Mouse (Mus musculus) cortical plate, adult 2 months (tissue): ENCODE data around the gene Nxpe5. TPM values are rescaled to one million over a fixed set of nuclear protein-coding genes. Genes with fewer than 3 reads are reported as not detected.

Experiments used
- H3K27ac ChIP-seq: fragments of 200-500 bp; 2 replicates; pipeline ENCODE4 v1.5.1; 2012; ENCODE audit warnings: low read length, control low read depth, inconsistent platforms; ENCODE audit not compliant: insufficient read depth
- H3K4me1 ChIP-seq: fragments of 200-500 bp; 2 replicates; pipeline ENCODE4 v1.6.1; 2011; ENCODE audit warnings: low read length; ENCODE audit not compliant: control insufficient read depth, insufficient read depth
- H3K4me3 ChIP-seq: fragments of 200-500 bp; 2 replicates; pipeline ENCODE4 v1.5.1; 2011; ENCODE audit warnings: mild to moderate bottlenecking, low read length, control low read depth; ENCODE audit not compliant: insufficient read depth
- CTCF ChIP-seq: fragments of 200-500 bp; IDR thresholded peaks from 2 replicates; pipeline ENCODE4 v1.5.1; 2011; ENCODE audit warnings: mild to moderate bottlenecking, control low read depth, low read length; ENCODE audit not compliant: insufficient read depth; ENCODE audit errors: extremely low read depth
- POLR2A ChIP-seq: fragments of 200-500 bp; IDR thresholded peaks from 2 replicates; pipeline ENCODE4 v1.6.1; 2011; ENCODE audit warnings: mild to moderate bottlenecking, low read length, control low read depth; ENCODE audit not compliant: insufficient read depth; ENCODE audit errors: extremely low read depth
- polyA plus RNA-seq: library from polyadenylated mRNA; depleted of rRNA; stranded (reverse); fragments of >200 nt; gene quantifications from 2 replicates; pipeline ENCODE4 v1.2.3, GENCODE M21; 2012; rRNA removed

Gene Nxpe5
- polyA plus RNA-seq, 1 experiment = not detected

DNA sequence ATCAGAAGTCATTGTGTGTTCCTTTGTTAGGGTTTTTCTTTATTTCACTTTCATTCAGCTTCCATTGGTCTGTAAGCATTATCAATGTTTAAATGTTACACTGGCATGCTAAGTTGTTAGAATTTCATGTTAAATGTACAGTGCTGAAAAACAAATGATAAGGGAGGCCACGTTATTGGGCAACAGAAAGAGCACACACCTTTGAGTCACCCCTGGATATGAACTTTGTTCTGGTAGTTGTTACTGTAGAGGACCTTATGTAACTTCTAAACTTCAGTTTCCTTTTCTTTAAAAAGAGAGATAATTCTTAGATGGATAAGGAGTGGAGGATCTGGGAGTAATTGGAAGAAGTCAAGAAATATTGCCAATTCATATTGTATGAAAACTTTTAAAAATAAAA, 65.9 kb downstream of the Nxpe5 start:
- Histone ChIP-seq H3K4me1 (no peaks in the 10 kb centered on the region), H3K4me3 (no peak overlapping the region), H3K27ac (no peak overlapping the region)
- TF ChIP-seq POLR2A = no peak
- TF ChIP-seq CTCF = no peak

DNA sequence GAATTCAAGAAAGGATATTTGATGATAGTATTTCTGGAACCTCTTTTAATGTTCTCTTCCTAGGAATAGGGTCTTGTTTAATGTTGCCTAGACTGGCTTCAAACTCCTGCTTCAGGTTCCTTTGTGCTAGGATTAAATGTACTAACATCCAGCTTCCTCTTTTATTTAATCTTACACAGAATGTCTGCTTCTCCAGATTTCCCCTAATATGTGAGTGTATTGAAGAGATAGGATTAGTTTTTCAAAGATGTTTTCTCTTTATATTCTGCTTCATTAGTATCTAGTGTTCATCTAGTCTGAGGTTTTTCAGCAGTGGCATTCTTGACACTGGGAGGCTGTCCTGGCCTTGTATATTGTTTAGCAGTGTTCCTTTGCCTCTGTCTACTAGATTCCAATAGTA, 68.5 kb downstream of the Nxpe5 start:
- H3K4me3 ChIP-seq = no peak overlapping the region
- H3K4me1 ChIP-seq = no peaks in the 10 kb centered on the region
- TF ChIP-seq CTCF = no peak
- TF ChIP-seq POLR2A = no peak
- no peak overlapping the region for H3K27ac ChIP-seq

DNA sequence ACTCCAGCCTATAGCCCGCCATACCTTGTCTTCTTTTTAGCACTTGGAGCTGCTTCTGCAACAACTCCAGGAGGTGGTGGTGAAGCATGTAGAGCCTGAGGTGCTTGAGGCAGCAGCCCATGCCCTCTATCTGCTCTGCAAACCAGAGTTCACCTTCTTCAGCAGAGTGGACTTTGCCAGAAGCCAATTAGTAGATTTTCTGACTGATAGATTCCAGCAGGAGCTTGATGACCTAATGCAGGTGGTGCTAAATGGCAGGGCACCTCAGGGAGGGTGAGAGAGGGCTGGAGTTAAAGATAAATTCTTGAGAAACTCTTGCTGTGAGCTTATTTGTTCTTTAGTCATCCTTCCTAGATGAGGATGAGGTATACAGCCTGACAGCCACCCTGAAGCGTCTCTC, 73.9 kb downstream of the Nxpe5 start:
- H3K4me3 ChIP-seq = no peak overlapping the region
- TF ChIP-seq CTCF (no peak), POLR2A (no peak)
- H3K27ac ChIP-seq = no peak overlapping the region
- no peaks in the 10 kb centered on the region for H3K4me1 ChIP-seq

Other genes starting within 250 kb of the Nxpe5 start
- gene Azgp1, start 244.4 kb upstream of the Nxpe5 start, polyA plus RNA-seq = 0.10 TPM in 1 of 2 replicates, not detected in the other
- not detected in 2 replicates for gene Smok3a, start 204.6 kb upstream of the Nxpe5 start, polyA plus RNA-seq
- gene Smok3b, start 204.5 kb upstream of the Nxpe5 start, polyA plus RNA-seq = not detected in 2 replicates
- gene Smok3c, start 172.7 kb upstream of the Nxpe5 start, polyA plus RNA-seq = not detected in 2 replicates
- 14.3 and 14.9 TPM in 2 replicates for gene Zkscan1, start 140.8 kb upstream of the Nxpe5 start, polyA plus RNA-seq
- gene Zscan21, start 109.0 kb upstream of the Nxpe5 start, polyA plus RNA-seq = 16.5 and 18.2 TPM in 2 replicates
- gene Zfp113, start 70.2 kb upstream of the Nxpe5 start, polyA plus RNA-seq = 3.9 and 5.4 TPM in 2 replicates
- gene Cops6, start 64.8 kb upstream of the Nxpe5 start, polyA plus RNA-seq = 131 and 139 TPM in 2 replicates
- 21.6 and 25.3 TPM in 2 replicates for gene Ap4m1, start 53.9 kb upstream of the Nxpe5 start, polyA plus RNA-seq
- gene Mcm7, start 53.5 kb upstream of the Nxpe5 start, polyA plus RNA-seq = 17.1 and 19.7 TPM in 2 replicates
- 54.3 and 55.3 TPM in 2 replicates for gene Taf6, start 38.4 kb upstream of the Nxpe5 start, polyA plus RNA-seq
- gene Cnpy4, start 38.4 kb upstream of the Nxpe5 start, polyA plus RNA-seq = 13.3 and 15.8 TPM in 2 replicates
- 5.7 and 7.3 TPM in 2 replicates for gene Mblac1, start 31.6 kb upstream of the Nxpe5 start, polyA plus RNA-seq
- 162 and 163 TPM in 2 replicates for gene Lamtor4, start 29.6 kb downstream of the Nxpe5 start, polyA plus RNA-seq
- 83.9 and 86.5 TPM in 2 replicates for gene BC037034, start 38.1 kb downstream of the Nxpe5 start, polyA plus RNA-seq
- gene Gal3st4, start 46.9 kb downstream of the Nxpe5 start, polyA plus RNA-seq = 4.2 and 4.4 TPM in 2 replicates
- gene Gm43720, start 54.1 kb downstream of the Nxpe5 start, polyA plus RNA-seq = 0.02 and 0.08 TPM in 2 replicates
- 5.6 and 6.0 TPM in 2 replicates for gene Gpc2, start 54.1 kb downstream of the Nxpe5 start, polyA plus RNA-seq
- gene Stag3, start 54.3 kb downstream of the Nxpe5 start, polyA plus RNA-seq = 2.8 and 3.0 TPM in 2 replicates
- gene Pvrig, start 116.1 kb downstream of the Nxpe5 start, polyA plus RNA-seq = 0.19 and 0.30 TPM in 2 replicates
- 16.0 and 17.2 TPM in 2 replicates for gene Zfp157, start 215.6 kb downstream of the Nxpe5 start, polyA plus RNA-seq